Mouse (Mus musculus): Measurements from ENCODE around the gene Dnajb14.

GRCm38 (mm10) chr3:137941555-137941954 lies 74.1 kb downstream of the Dnajb14 start:
- TF ChIP-seq CTCF (IDR thresholded peaks at IDR 0.05; ENCODE audit: borderline replicate concordance, insufficient read depth, low read length): no peak
- TF ChIP-seq POLR2A (IDR thresholded peaks at IDR 0.05; ENCODE audit: low read depth, low read length): no peak

Measured in embryonic fibroblast, embryonic 13.5 days (primary cell).